11 mouse cellular contexts compared by ENCODE assay signal in the genomic region with DNA sequence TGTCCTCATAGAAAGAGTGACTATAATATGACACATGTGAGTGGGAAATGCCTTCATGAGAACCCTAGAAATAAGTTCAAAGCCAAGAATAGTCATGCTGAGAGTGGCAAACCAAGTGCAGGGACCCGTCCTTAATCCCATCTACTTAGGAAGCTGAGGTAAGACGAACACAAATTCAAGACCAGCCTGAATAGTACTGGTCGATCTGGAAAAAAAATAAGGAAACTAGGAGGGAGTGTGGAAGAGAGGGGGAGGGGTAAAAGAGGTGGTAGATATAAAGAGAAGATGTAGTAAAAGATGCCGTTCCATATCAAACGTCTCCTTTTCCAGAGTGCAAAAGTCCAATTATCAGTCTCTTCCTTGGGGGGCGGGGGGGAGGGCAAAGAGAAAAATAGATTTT.
"Had no signal": no experiment of that assay in that cellular context is flagged by ENCODE, and none has a peak within 500 bp of the region (broad histone marks: within the 10 kb centered on the region; RNA-seq: fewer than 3 reads in every experiment).

No protein-coding gene starts in this region.

- H3K4me3 ChIP-seq: lung, embryonic 15.5 days; megakaryocyte, embryonic 14.5 days; midbrain, embryonic 13.5 days; midbrain, embryonic 15.5 days; neural tube, embryonic 12.5 days; stomach, embryonic 15.5 days had no signal

- H3K4me2 ChIP-seq: lung, embryonic 15.5 days; midbrain, embryonic 11.5 days; midbrain, embryonic 13.5 days; midbrain, embryonic 15.5 days; neural tube, embryonic 12.5 days; stomach, embryonic 15.5 days had no signal

- ATAC-seq: lung, postnatal 0 days; midbrain, embryonic 13.5 days; midbrain, embryonic 15.5 days had no signal

- H3K9ac ChIP-seq: lung, embryonic 15.5 days; midbrain, embryonic 13.5 days; midbrain, embryonic 15.5 days; neural tube, embryonic 12.5 days; stomach, embryonic 15.5 days had no signal

- H3K36me3 ChIP-seq: lung, embryonic 15.5 days; midbrain, embryonic 13.5 days; midbrain, embryonic 15.5 days; neural tube, embryonic 12.5 days; stomach, embryonic 15.5 days had no signal

- H3K9me3 ChIP-seq: lung, embryonic 15.5 days; megakaryocyte, embryonic 14.5 days; midbrain, embryonic 13.5 days; midbrain, embryonic 15.5 days; neural tube, embryonic 12.5 days; stomach, embryonic 15.5 days had no signal

- H3K4me1 ChIP-seq: lung, embryonic 15.5 days; megakaryocyte, embryonic 14.5 days; midbrain, embryonic 13.5 days; midbrain, embryonic 15.5 days; neural tube, embryonic 12.5 days; stomach, embryonic 15.5 days had no signal

- DNase-seq: right cerebral cortex, postnatal 14 days had no signal

- H3K27ac ChIP-seq: lung, embryonic 15.5 days; macrophage; midbrain, embryonic 13.5 days; midbrain, embryonic 15.5 days; neural tube, embryonic 12.5 days; stomach, embryonic 15.5 days; stomach, postnatal 0 days had no signal

- H3K27me3 ChIP-seq: lung, embryonic 15.5 days; megakaryocyte, embryonic 14.5 days; midbrain, embryonic 13.5 days; midbrain, embryonic 15.5 days; neural tube, embryonic 12.5 days; stomach, embryonic 15.5 days had no signal
